In genomic region chr19:46478826-46479225, GRCm38 (mm10) we compare ENCODE assay signal across 8 mouse cellular contexts. TPM values are rescaled to one million over a fixed set of nuclear protein-coding genes. Genes with fewer than 3 reads are reported as not detected.
DNase-seq lines count a peak whose midpoint lies in the region; ATAC-seq and TF ChIP-seq lines count a peak whose summit lies in the region.

No protein-coding gene starts in this region.

- peak; percentile 65 to 73 for TF ChIP-seq EP300 in MEL (IDR thresholded peaks at IDR 0.05; ENCODE audit: low read depth in 1 of 2, low read length in 2 of 2)

- WGBS in intestine, embryonic 15.5 days: 26% methylated on average over 5 of the region's 5 CpGs
- 14% methylated on average over 5 of the region's 5 CpGs for WGBS in lung, embryonic 14.5 days

- peaks cover 2 to 14% of the 10 kb centered on the region in 2 experiments; a peak in 3 of 4 replicates for H3K36me3 ChIP-seq in MEL (ENCODE audit: control insufficient read depth in 1 of 2, insufficient read depth in 2 of 2, low read length in 2 of 2)
- peaks cover 4% of the 10 kb centered on the region; the same call in 1 of the 2 replicates for H3K36me3 ChIP-seq in intestine, embryonic 15.5 days
- peaks cover 59% of the 10 kb centered on the region for H3K36me3 ChIP-seq in lung, embryonic 14.5 days (ENCODE audit: insufficient read depth)

- H3K9ac ChIP-seq in MEL (ENCODE audit: control insufficient read depth, low read depth, low read length, poor library complexity, severe bottlenecking): no peak overlapping the region
- no peak overlapping the region for H3K9ac ChIP-seq in intestine, embryonic 15.5 days
- H3K9ac ChIP-seq in lung, embryonic 14.5 days: no peak overlapping the region

- H3K27me3 ChIP-seq in MEL (ENCODE audit: control insufficient read depth in 1 of 2, insufficient read depth in 2 of 2, low read length in 2 of 2): no peaks in the 10 kb centered on the region
- H3K27me3 ChIP-seq in intestine, embryonic 15.5 days (replicated peaks): no peaks in the 10 kb centered on the region
- H3K27me3 ChIP-seq in lung, embryonic 14.5 days (ENCODE audit: insufficient read depth, low read length): no peaks in the 10 kb centered on the region

- H3K4me3 ChIP-seq in MEL (ENCODE audit: control insufficient read depth in 1 of 2, insufficient read depth in 1 of 2, low read depth in 2 of 2, low read length in 2 of 2): no peak overlapping the region
- H3K4me3 ChIP-seq in intestine, embryonic 15.5 days (replicated peaks): no peak overlapping the region
- no peak overlapping the region for H3K4me3 ChIP-seq in lung, embryonic 14.5 days (ENCODE audit: low read depth, low read length)

- peak; percentile 66 for ATAC-seq in intestine, embryonic 15.5 days
- ATAC-seq in lung, embryonic 14.5 days (ENCODE audit: insufficient read depth): peak; percentile 51; the same call in 1 of the 2 replicates

- TF ChIP-seq CTCF in MEL (IDR thresholded peaks at IDR 0.05 in 2 of 3, conservative IDR thresholded peaks at IDR 0.05 in 1 of 3; ENCODE audit: control insufficient read depth in 1 of 3, insufficient read depth in 1 of 3, low read depth in 2 of 3, low read length in 3 of 3, poor library complexity in 1 of 3, severe bottlenecking in 1 of 3): no peak
- TF ChIP-seq CTCF in lung, embryonic 14.5 days (IDR thresholded peaks at IDR 0.05; ENCODE audit: low read depth): no peak

- TF ChIP-seq POLR2A in MEL (IDR thresholded peaks at IDR 0.05; ENCODE audit: control insufficient read depth in 1 of 2, insufficient read depth in 1 of 2, low read depth in 1 of 2, low read length in 2 of 2, poor library complexity in 1 of 2): no peak

- DNase-seq in 416B (ENCODE audit: low read depth): peak; percentile 98
- DNase-seq in MEL (ENCODE audit: low read depth, low spot score): peak; percentile 88
- peak; percentile 75 for DNase-seq in gastrocnemius, adult 18-20 months (ENCODE audit: low spot score)
- peak; percentile 71 for DNase-seq in lung, embryonic 14.5 days
- no peak for DNase-seq in cerebellum, adult 9-10 months
- no peak for DNase-seq in frontal cortex, postnatal 36 days (ENCODE audit: low spot score in 2 of 2)
- DNase-seq in right cerebral cortex, postnatal 36 days (ENCODE audit: low spot score in 2 of 2): no peak

- TF ChIP-seq RAD21 in MEL (IDR thresholded peaks at IDR 0.05; ENCODE audit: low read depth, low read length): no peak

- H3K4me2 ChIP-seq in intestine, embryonic 15.5 days (replicated peaks): 0 out of 2 replicates have a peak overlapping the region, but pooled peaks have one; percentile 12
- no peak overlapping the region for H3K4me2 ChIP-seq in lung, embryonic 14.5 days

- peaks cover 0 to 18% of the 10 kb centered on the region in 2 experiments; a peak in 3 of 4 replicates for H3K4me1 ChIP-seq in MEL (ENCODE audit: control insufficient read depth in 1 of 2, insufficient read depth in 2 of 2, low read length in 2 of 2)
- peaks cover 43% of the 10 kb centered on the region for H3K4me1 ChIP-seq in intestine, embryonic 15.5 days (replicated peaks)
- peaks cover 39% of the 10 kb centered on the region for H3K4me1 ChIP-seq in lung, embryonic 14.5 days (ENCODE audit: insufficient read depth)

- H3K9me3 ChIP-seq in MEL (replicated peaks; ENCODE audit: insufficient read depth, low read length): no peaks in the 10 kb centered on the region
- H3K9me3 ChIP-seq in intestine, embryonic 15.5 days: no peaks in the 10 kb centered on the region
- no peaks in the 10 kb centered on the region for H3K9me3 ChIP-seq in lung, embryonic 14.5 days (ENCODE audit: low read depth, low read length)

- H3K27ac ChIP-seq in MEL (ENCODE audit: control insufficient read depth, low read depth, low read length): peak overlapping the region; percentile 60
- H3K27ac ChIP-seq in intestine, embryonic 15.5 days: peak overlapping the region; percentile 71
- peak overlapping the region; percentile 88 for H3K27ac ChIP-seq in lung, embryonic 14.5 days (ENCODE audit: low read depth)

- H3K79me2 ChIP-seq in MEL (ENCODE audit: control insufficient read depth, insufficient read depth, low read length, poor library complexity): no peaks in the 10 kb centered on the region

TF ChIP-seq in MEL, 35 proteins besides CTCF, POLR2A, EP300 and RAD21:
- TF ChIP-seq ELF1 (IDR thresholded peaks at IDR 0.05; ENCODE audit: low read depth, low read length) (no peak), RCOR1 (IDR thresholded peaks at IDR 0.05; ENCODE audit: low read depth, low read length) (no peak), ZNF384 (IDR thresholded peaks at IDR 0.05; ENCODE audit: low read depth, low read length) (peak; percentile 92), TCF12 (IDR thresholded peaks at IDR 0.05; ENCODE audit: low read depth, low read length) (peak; percentile 65), JUND (IDR thresholded peaks at IDR 0.05; ENCODE audit: low read depth, low read length) (0 out of 2 replicates have a peak, but pooled peaks have one; percentile 52), TAL1 (IDR thresholded peaks at IDR 0.05; ENCODE audit: low read length) (peak; percentile 45), NELFE (IDR thresholded peaks at IDR 0.05; ENCODE audit: low read depth, low read length) (no peak), SMC3 (IDR thresholded peaks at IDR 0.05; ENCODE audit: low read depth, low read length) (no peak), GATA1 (IDR thresholded peaks at IDR 0.05; ENCODE audit: low read depth, low read length) (peak; percentile 77), POLR2AphosphoS2 (IDR thresholded peaks at IDR 0.05; ENCODE audit: low read length) (no peak), USF2 (IDR thresholded peaks at IDR 0.05; ENCODE audit: borderline replicate concordance in 1 of 2, insufficient read depth in 1 of 2, low read depth in 1 of 2, low read length in 2 of 2) (0 out of 4 replicates have a peak, but pooled peaks of 1 of the 2 experiments have one; percentile 14), TBP (IDR thresholded peaks at IDR 0.05; ENCODE audit: low read depth, low read length) (no peak), USF1 (IDR thresholded peaks at IDR 0.05; ENCODE audit: low read depth, low read length) (peak; percentile 85), ETS1 (IDR thresholded peaks at IDR 0.05; ENCODE audit: low read depth, low read length) (peak; percentile 98), MEF2A (IDR thresholded peaks at IDR 0.05; ENCODE audit: extremely low read depth, insufficient replicate concordance, low read depth, low read length, poor library complexity, severe bottlenecking) (no peak), MAX (IDR thresholded peaks at IDR 0.05; ENCODE audit: low read length) (peak; percentile 51; the same call in 1 of the 2 replicates), SIN3A (IDR thresholded peaks at IDR 0.05; ENCODE audit: low read length) (peak; percentile 58), UBTF (IDR thresholded peaks at IDR 0.05; ENCODE audit: borderline replicate concordance, insufficient read depth, low read depth, low read length) (no peak)
TF ChIP-seq in MEL: peak in this region for 10.

RNA-seq across cellular contexts. Expression of gene Trim8, which starts 22.7 kb away (rescaled TPM):
- total RNA-seq in MEL (2012; rRNA removed): 19.1 and 21.2 TPM in 2 replicates
- 10 to 100 TPM in 1 of 2 experiments, not detected in 1; 57.2 TPM for polyA plus RNA-seq in MEL (2012; ENCODE audit: insufficient read depth in 1 of 2, insufficient read length in 2 of 2, low read depth in 1 of 2, low replicate concordance in 2 of 2, missing spikeins in 1 of 2)
- 10 to 100 TPM; 17.6 to 22.5 TPM for total RNA-seq in gastrocnemius, adult 18-20 months (2021)
- 16.4 and 17.3 TPM in 2 replicates for polyA plus RNA-seq in intestine, embryonic 15.5 days (2015; fragmentation: Nextera tagmentation; extraction: Ambion mirVana)
- 28.3 and 31.0 TPM in 2 replicates for polyA plus RNA-seq in lung, embryonic 14.5 days (2014; fragmentation: Nextera tagmentation; extraction: Ambion mirVana)

Comparison
In these comparisons a context has a peak if more than half of its experiments do, and no peak if none do; other contexts are left out.
1. DNase-seq: peak in 416B (single experiment), MEL (single experiment), gastrocnemius, adult 18-20 months (single experiment) and lung, embryonic 14.5 days (single experiment); none in cerebellum, adult 9-10 months (single experiment), frontal cortex, postnatal 36 days (0 of 2) and right cerebral cortex, postnatal 36 days (0 of 2).
2. Peak in every context shown above with its lines, with median percentiles within 50 percentile points of each other: H3K27ac ChIP-seq.